Mouse (Mus musculus): ENCODE data around the gene Pagr1a. TPM values are rescaled to one million over a fixed set of nuclear protein-coding genes. Genes with fewer than 3 reads are reported as not detected.

Gene Pagr1a
- total and polyA plus RNA-seq, 3 experiments: 60.2 to 85.9 TPM; not detected in 1

DNA sequence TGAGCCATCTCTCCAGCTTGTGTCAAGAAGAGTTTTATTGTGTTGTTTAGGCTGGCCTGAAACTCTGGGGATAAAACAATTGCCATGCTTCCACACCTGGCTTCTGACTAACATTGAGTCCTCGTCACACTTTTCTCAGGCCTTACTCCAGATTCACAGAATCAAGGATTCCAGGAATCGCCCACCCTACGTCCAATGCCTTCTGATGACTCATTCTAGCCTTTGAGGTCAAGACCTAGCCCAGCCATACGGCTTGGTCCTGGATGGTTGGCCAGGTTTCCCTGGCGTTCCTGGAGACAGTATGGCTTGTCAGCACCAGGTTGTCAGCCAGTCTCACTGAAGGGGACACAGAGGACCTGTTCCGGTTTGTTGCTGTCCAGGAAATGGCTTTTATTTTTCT, 4.8 kb downstream of the Pagr1a start:
- no peak for TF ChIP-seq ZNF384 (IDR thresholded peaks at IDR 0.05; ENCODE audit: low read depth, low read length)
- TF ChIP-seq MAFK (IDR thresholded peaks at IDR 0.05; ENCODE audit: borderline replicate concordance, low read depth, low read length): no peak
- TF ChIP-seq UBTF (IDR thresholded peaks at IDR 0.05; ENCODE audit: borderline replicate concordance, insufficient read depth, low read depth, low read length): no peak
- TF ChIP-seq MEF2A (IDR thresholded peaks at IDR 0.05; ENCODE audit: extremely low read depth, insufficient replicate concordance, low read depth, low read length, poor library complexity, severe bottlenecking): no peak
- no peak for TF ChIP-seq MYC (IDR thresholded peaks at IDR 0.05; ENCODE audit: low read depth, low read length)
- TF ChIP-seq USF2 (IDR thresholded peaks at IDR 0.05; ENCODE audit: borderline replicate concordance in 1 of 2, insufficient read depth in 1 of 2, low read depth in 1 of 2, low read length in 2 of 2): no peak
- no peak for TF ChIP-seq CTCF (IDR thresholded peaks at IDR 0.05 in 2 of 3, conservative IDR thresholded peaks at IDR 0.05 in 1 of 3; ENCODE audit: control insufficient read depth in 1 of 3, insufficient read depth in 1 of 3, low read depth in 2 of 3, low read length in 3 of 3, poor library complexity in 1 of 3, severe bottlenecking in 1 of 3)
- no peak overlapping the region for H3K27ac ChIP-seq (ENCODE audit: control insufficient read depth, low read depth, low read length)
- DNase-seq (ENCODE audit: low read depth, low spot score): no peak
- H3K9ac ChIP-seq (ENCODE audit: control insufficient read depth, low read depth, low read length, poor library complexity, severe bottlenecking): no peak overlapping the region
- no peaks in the 10 kb centered on the region for H3K9me3 ChIP-seq (replicated peaks; ENCODE audit: insufficient read depth, low read length)
- H3K27me3 ChIP-seq (ENCODE audit: control insufficient read depth in 1 of 2, insufficient read depth in 2 of 2, low read length in 2 of 2): no peaks in the 10 kb centered on the region
- H3K4me3 ChIP-seq (ENCODE audit: control insufficient read depth in 1 of 2, insufficient read depth in 1 of 2, low read depth in 2 of 2, low read length in 2 of 2): no peak overlapping the region
- H3K36me3 ChIP-seq (ENCODE audit: control insufficient read depth in 1 of 2, insufficient read depth in 2 of 2, low read length in 2 of 2): peaks cover 0 to 29% of the 10 kb centered on the region in 2 experiments; a peak in 2 of 4 replicates
- H3K79me2 ChIP-seq (ENCODE audit: control insufficient read depth, insufficient read depth, low read length, poor library complexity): peaks cover 36% of the 10 kb centered on the region
- peaks cover 10 to 35% of the 10 kb centered on the region in 2 experiments for H3K4me1 ChIP-seq (ENCODE audit: control insufficient read depth in 1 of 2, insufficient read depth in 2 of 2, low read length in 2 of 2)

GRCm38 (mm10) chr7:127011717-127012116, 5.4 kb downstream of the Pagr1a start:
- H3K4me3 ChIP-seq (ENCODE audit: control insufficient read depth in 1 of 2, insufficient read depth in 1 of 2, low read depth in 2 of 2, low read length in 2 of 2): no peak overlapping the region
- DNase-seq (ENCODE audit: low read depth, low spot score): peak; percentile 41
- peaks cover 10 to 36% of the 10 kb centered on the region in 2 experiments for H3K4me1 ChIP-seq (ENCODE audit: control insufficient read depth in 1 of 2, insufficient read depth in 2 of 2, low read length in 2 of 2)
- TF ChIP-seq CTCF (IDR thresholded peaks at IDR 0.05 in 2 of 3, conservative IDR thresholded peaks at IDR 0.05 in 1 of 3; ENCODE audit: control insufficient read depth in 1 of 3, insufficient read depth in 1 of 3, low read depth in 2 of 3, low read length in 3 of 3, poor library complexity in 1 of 3, severe bottlenecking in 1 of 3) (peak in 1 of 3 experiments; percentile 11; a peak in 1 of 6 replicates), E2F4 (IDR thresholded peaks at IDR 0.05; ENCODE audit: borderline replicate concordance, low read depth, low read length) (no peak), GABPA (IDR thresholded peaks at IDR 0.05; ENCODE audit: low read depth, low read length) (no peak), ELF1 (IDR thresholded peaks at IDR 0.05; ENCODE audit: low read depth, low read length) (no peak), CHD1 (IDR thresholded peaks at IDR 0.05; ENCODE audit: low read depth, low read length) (no peak), ZMIZ1 (IDR thresholded peaks at IDR 0.05; ENCODE audit: low read depth, low read length) (0 out of 2 replicates have a peak, but pooled peaks have one; percentile 32), POLR2A (IDR thresholded peaks at IDR 0.05; ENCODE audit: control insufficient read depth in 1 of 2, insufficient read depth in 1 of 2, low read depth in 1 of 2, low read length in 2 of 2, poor library complexity in 1 of 2) (no peak; a peak in 1 of 4 replicates), HCFC1 (IDR thresholded peaks at IDR 0.05; ENCODE audit: low read depth, low read length) (no peak), SMC3 (IDR thresholded peaks at IDR 0.05; ENCODE audit: low read depth, low read length) (peak; percentile 25; the same call in 1 of the 2 replicates), MAX (IDR thresholded peaks at IDR 0.05; ENCODE audit: low read length) (no peak), NELFE (IDR thresholded peaks at IDR 0.05; ENCODE audit: low read depth, low read length) (0 out of 2 replicates have a peak, but pooled peaks have one; percentile 25), MEF2A (IDR thresholded peaks at IDR 0.05; ENCODE audit: extremely low read depth, insufficient replicate concordance, low read depth, low read length, poor library complexity, severe bottlenecking) (no peak), POLR2AphosphoS5 (IDR thresholded peaks at IDR 0.05; ENCODE audit: borderline replicate concordance, low read depth, low read length) (no peak)
- no peak overlapping the region for H3K27ac ChIP-seq (ENCODE audit: control insufficient read depth, low read depth, low read length)
- H3K36me3 ChIP-seq (ENCODE audit: control insufficient read depth in 1 of 2, insufficient read depth in 2 of 2, low read length in 2 of 2): peaks cover 0 to 29% of the 10 kb centered on the region in 2 experiments; a peak in 2 of 4 replicates
- H3K9me3 ChIP-seq (replicated peaks; ENCODE audit: insufficient read depth, low read length): no peaks in the 10 kb centered on the region
- peaks cover 32% of the 10 kb centered on the region for H3K79me2 ChIP-seq (ENCODE audit: control insufficient read depth, insufficient read depth, low read length, poor library complexity)
- H3K9ac ChIP-seq (ENCODE audit: control insufficient read depth, low read depth, low read length, poor library complexity, severe bottlenecking): no peak overlapping the region
- H3K27me3 ChIP-seq (ENCODE audit: control insufficient read depth in 1 of 2, insufficient read depth in 2 of 2, low read length in 2 of 2): no peaks in the 10 kb centered on the region

Data from MEL (cell line).